Mouse (Mus musculus) gastrocnemius, postnatal 4 days (tissue): ENCODE results near the gene Coro2a. TPM values are rescaled to one million over a fixed set of nuclear protein-coding genes. Genes with fewer than 3 reads are reported as not detected.

Experiments used
- DNase-seq, 2 experiments: peaks; one replicate each; pipeline ENCODE4 v3.0.0; 2021 to 2022; ENCODE audit warnings: low spot score in 2 of 2, mixed read lengths in 2 of 2
- total RNA-seq, 2 experiments: library from RNA; stranded (reverse); gene quantifications; 2 replicates each; pipeline ENCODE4 v1.2.3; 2021

Coro2a gene
- total RNA-seq, 2 experiments from 2014 or later, result 0.80 to 0.81 TPM

GRCm38 (mm10) chr4:46487348-46487747, 114.7 kb downstream of the Coro2a start:
- peak; percentile 31 to 45 for DNase-seq

Other genes starting within 250 kb of the Coro2a start
- 1 to 10 TPM; 3.9 to 4.1 TPM for gene Trmo, start 212.8 kb downstream of the Coro2a start, total RNA-seq
- gene Hemgn, start 188.7 kb downstream of the Coro2a start, total RNA-seq, result under 1 TPM in 1 of 2 experiments, not detected in 1; 0.54 TPM
- gene Anp32b, start 151.3 kb downstream of the Coro2a start, total RNA-seq, result 100 to 1,000 TPM; 121 to 131 TPM
- 10 to 100 TPM; 54.0 to 60.9 TPM for gene Nans, start 113.0 kb downstream of the Coro2a start, total RNA-seq
- 1 to 10 TPM; 1.5 to 3.1 TPM for gene Trim14, start 66.1 kb downstream of the Coro2a start, total RNA-seq
- 1 to 10 TPM; 1.6 to 1.8 TPM for gene Tbc1d2, start 48.0 kb upstream of the Coro2a start, total RNA-seq